Mouse (Mus musculus): ENCODE results near the gene Car2.

DNA sequence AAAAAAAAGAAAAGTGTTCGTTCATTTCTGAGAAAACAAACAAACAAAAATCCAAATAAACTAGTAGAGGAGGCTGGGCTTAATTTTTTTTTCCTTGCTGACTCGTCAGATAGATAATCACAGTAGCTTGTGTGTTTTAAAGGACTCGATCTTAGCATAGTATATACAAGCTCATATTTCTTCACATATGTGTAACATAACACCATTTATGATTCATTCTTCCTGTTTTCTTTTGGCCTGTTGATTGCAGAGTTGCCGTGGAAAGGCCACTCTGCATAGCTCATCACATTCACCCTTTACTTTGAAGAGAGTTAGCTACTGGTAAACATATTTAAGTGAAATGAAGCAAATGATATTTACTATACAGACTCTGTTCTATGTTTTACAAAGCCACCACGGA lies 7.6 kb downstream of the Car2 start:
- TF ChIP-seq ZNF384 (IDR thresholded peaks at IDR 0.05; ENCODE audit: low read depth, low read length) (no peak), MAFK (IDR thresholded peaks at IDR 0.05; ENCODE audit: insufficient read depth, low read depth, low read length) (no peak), ZC3H11A (IDR thresholded peaks at IDR 0.05; ENCODE audit: borderline replicate concordance, low read depth, low read length) (no peak), CHD2 (IDR thresholded peaks at IDR 0.05; ENCODE audit: low read depth, low read length) (no peak)

Data from ES-E14 (cell line).